Mouse (Mus musculus) CD4-positive, CD25-positive, alpha-beta regulatory T cell (primary cell): ENCODE measurements around the gene Ppp6r1. TPM values are rescaled to one million over a fixed set of nuclear protein-coding genes. Genes with fewer than 3 reads are reported as not detected.

ENCODE experiments used
- polyA plus RNA-seq: library from polyadenylated mRNA; unstranded; fragments of 100-300 nt; shearing (Covaris generic); gene quantifications from one replicate; pipeline ENCODE4 v1.2.1, GENCODE M21; 2017

Ppp6r1 gene
- polyA plus RNA-seq = 300 TPM

GRCm38 (mm10) chr7:4658912-4659551 is at the start of gene Ppp6r1:
Ppp6r1 (minus strand) TSS chr7:4659019.

GRCm38 (mm10) chr7:4690387-4690786 is 31.6 kb upstream of the Ppp6r1 start, which contains the start of gene Brsk1:
Brsk1 (plus strand) TSS chr7:4690604.

GRCm38 (mm10) chr7:4684632-4685417 is 26.0 kb upstream of the Ppp6r1 start, which contains the start of gene Hspbp1:
Hspbp1 (minus strand) TSS chr7:4685068.

GRCm38 (mm10) chr7:4631031-4631430 is 27.8 kb downstream of the Ppp6r1 start, which contains the start of gene Tmem86b:
Tmem86b (minus strand) TSS chr7:4631422.

GRCm38 (mm10) chr7:4603873-4604272 is 54.9 kb downstream of the Ppp6r1 start, which contains the start of gene Ptprh:
Ptprh (minus strand) TSS chr7:4604041.

Other genes starting within 250 kb of the Ppp6r1 start
- gene Rdh13, start 213.4 kb downstream of the Ppp6r1 start, polyA plus RNA-seq = 4.9 TPM
- gene Eps8l1, start 198.3 kb downstream of the Ppp6r1 start, polyA plus RNA-seq = 20.0 TPM
- gene Ppp1r12c, start 157.3 kb downstream of the Ppp6r1 start, polyA plus RNA-seq = 168 TPM
- 5.3 TPM for gene Tnnt1, start 142.6 kb downstream of the Ppp6r1 start, polyA plus RNA-seq
- gene Tnni3, start 134.8 kb downstream of the Ppp6r1 start, polyA plus RNA-seq = 0.47 TPM
- gene Dnaaf3, start 126.6 kb downstream of the Ppp6r1 start, polyA plus RNA-seq = 0.39 TPM
- gene Syt5, start 111.5 kb downstream of the Ppp6r1 start, polyA plus RNA-seq = 0.16 TPM
- gene Ptprh, start 55.0 kb downstream of the Ppp6r1 start, polyA plus RNA-seq = not detected
- gene Tmem86b, start 27.6 kb downstream of the Ppp6r1 start, polyA plus RNA-seq = 11.1 TPM
- gene Hspbp1, start 26.0 kb upstream of the Ppp6r1 start, polyA plus RNA-seq = 77.3 TPM
- gene Brsk1, start 31.6 kb upstream of the Ppp6r1 start, polyA plus RNA-seq = not detected
- gene Tmem150b, start 66.2 kb upstream of the Ppp6r1 start, polyA plus RNA-seq = 0.11 TPM
- 33.5 TPM for gene Kmt5c, start 81.1 kb upstream of the Ppp6r1 start, polyA plus RNA-seq
- 3.4 TPM for gene Cox6b2, start 94.1 kb upstream of the Ppp6r1 start, polyA plus RNA-seq
- gene Fam71e2, start 112.3 kb upstream of the Ppp6r1 start, polyA plus RNA-seq = not detected
- not detected for gene Il11, start 123.8 kb upstream of the Ppp6r1 start, polyA plus RNA-seq
- gene Tmem190, start 123.9 kb upstream of the Ppp6r1 start, polyA plus RNA-seq = not detected
- gene Tmem238, start 130.6 kb upstream of the Ppp6r1 start, polyA plus RNA-seq = 13.4 TPM
- gene Rpl28, start 133.9 kb upstream of the Ppp6r1 start, polyA plus RNA-seq = 323 TPM
- 106 TPM for gene Ube2s, start 153.6 kb upstream of the Ppp6r1 start, polyA plus RNA-seq
- not detected for gene Shisa7, start 185.7 kb upstream of the Ppp6r1 start, polyA plus RNA-seq
- 33.3 TPM for gene Isoc2b, start 211.2 kb upstream of the Ppp6r1 start, polyA plus RNA-seq
- gene Isoc2a, start 218.1 kb upstream of the Ppp6r1 start, polyA plus RNA-seq = 1.1 TPM
- not detected for gene Gm36210, start 247.5 kb upstream of the Ppp6r1 start, polyA plus RNA-seq